Mouse (Mus musculus) liver, adult (tissue): Measurements from ENCODE around the gene Gadd45b.
A peak's percentile ranks its signal among the peaks of the same experiment; 100 is the strongest.

Experiments
- GATA4 ChIP-seq: IDR thresholded peaks from 2 replicates; pipeline ENCODE4 v1.6.1; 2014; ENCODE audit warnings: mild to moderate bottlenecking, low read length; ENCODE audit not compliant: insufficient replicate concordance

Gadd45b gene

DNA sequence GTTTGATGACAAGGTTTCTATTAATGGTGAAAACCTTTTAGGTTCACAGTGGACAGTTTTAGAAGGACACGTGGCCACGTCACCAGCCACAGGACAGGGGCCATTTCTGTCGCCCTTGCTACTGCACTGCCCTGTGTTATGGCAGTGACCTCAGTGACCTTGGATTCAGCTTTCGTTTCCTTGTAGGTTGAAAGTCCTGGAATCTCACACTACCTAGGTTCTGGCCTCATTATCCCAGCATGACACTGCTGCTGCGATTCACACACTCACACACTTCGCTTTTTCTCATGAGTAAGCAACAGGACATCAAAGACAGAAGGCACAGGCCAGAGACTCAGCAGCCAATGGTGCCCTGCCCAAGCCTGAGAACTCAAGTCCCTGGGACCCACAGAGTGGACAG lies 27.0 kb downstream of the Gadd45b start:
- TF ChIP-seq GATA4: no peak

DNA sequence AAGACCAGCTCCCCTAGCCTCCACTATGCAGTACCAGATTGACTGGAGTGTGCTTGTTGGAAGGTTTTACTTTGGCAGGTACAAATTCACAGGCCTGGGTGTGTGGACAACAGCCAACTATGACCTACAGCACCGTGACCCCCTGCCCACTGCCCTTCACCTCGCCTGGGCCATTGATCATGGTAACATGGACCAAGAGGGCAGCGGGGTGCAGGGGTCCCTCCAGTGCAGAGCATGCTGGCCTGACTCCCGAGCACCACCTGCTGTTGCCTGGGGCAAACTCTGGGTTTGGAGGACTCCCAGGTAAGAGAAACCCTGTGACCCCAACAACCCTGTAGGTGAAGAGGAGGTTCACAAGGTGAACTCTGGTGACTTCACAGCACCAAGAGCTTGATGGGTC lies 27.9 kb downstream of the Gadd45b start:
- no peak for TF ChIP-seq GATA4

DNA sequence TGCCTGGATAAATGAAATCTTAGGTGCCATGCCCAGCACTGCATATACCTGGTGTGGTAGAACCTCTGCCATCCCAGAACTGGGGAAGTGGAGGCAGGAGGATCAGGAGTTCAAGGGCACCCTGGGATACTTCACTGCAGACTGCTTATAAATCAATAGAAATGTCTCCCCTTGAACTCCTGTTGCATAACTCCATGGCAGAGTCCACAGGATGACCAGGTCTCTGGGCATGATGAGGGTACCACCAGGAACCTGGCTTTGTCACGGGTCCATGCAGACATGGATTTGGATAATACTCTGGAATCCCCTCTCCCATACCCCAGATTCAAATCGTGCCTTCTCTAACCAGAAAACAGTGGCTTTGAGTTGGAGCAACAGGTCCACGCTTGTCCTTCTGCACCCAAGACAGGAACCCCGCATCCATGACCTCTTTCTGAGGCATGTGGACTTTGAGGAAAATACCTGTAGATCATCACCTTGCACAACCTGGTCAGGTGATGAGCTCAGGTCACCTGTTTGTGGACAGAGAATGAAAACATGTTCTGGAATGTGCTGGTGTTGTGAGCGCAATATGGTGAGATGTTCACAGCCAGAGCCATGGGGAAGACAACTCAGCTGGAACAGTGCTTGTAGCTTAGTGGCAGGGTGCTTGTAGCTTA lies 29.2 kb downstream of the Gadd45b start:
- no peak for TF ChIP-seq GATA4

DNA sequence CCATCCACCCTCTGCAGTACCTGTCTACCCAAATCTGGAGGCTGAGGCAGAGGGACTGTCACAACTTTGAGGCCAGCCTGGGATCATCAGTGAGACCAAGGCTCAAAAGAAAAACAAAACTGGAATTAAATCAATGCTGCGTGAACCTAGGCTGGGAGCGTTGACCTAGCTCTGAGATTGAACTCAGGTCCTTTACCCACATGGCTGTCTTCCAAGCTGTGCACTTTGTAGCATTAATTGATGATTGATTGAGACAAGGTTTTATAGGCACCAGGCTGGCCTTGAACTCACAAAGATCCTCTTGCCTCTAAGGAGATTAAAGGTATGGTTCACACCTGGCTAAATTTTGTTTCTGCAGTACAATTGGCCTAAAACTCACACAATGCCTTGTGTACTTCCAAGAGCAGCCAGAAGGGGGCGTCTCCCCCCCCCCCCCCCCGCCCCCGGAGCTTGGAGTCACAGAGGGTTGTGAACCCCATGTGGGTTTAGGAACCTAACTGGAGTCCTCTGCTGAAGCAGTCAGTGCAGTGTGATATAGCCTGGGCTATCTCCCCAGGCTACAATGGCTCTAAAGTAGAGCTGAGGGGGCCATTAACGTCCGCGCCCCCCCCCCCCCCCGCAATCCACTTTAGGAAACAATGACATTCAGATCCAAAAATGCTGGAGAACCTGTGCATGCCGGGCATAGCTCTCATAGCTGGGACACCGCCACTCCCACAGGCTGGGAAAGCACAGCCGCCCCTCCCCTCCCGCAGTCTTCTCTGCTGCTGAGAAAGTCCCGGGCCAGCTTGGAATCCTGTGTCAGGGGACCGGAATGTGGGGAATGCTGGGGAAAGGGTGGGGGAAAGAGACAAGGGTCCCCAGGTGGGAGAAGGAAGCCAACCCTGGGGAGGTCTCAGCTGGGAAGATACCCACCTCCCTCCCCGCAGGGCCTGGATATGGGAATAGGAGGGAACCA lies 31.0 kb downstream of the Gadd45b start:
- TF ChIP-seq GATA4: peak; percentile 11; the same call in 1 of the 2 replicates

DNA sequence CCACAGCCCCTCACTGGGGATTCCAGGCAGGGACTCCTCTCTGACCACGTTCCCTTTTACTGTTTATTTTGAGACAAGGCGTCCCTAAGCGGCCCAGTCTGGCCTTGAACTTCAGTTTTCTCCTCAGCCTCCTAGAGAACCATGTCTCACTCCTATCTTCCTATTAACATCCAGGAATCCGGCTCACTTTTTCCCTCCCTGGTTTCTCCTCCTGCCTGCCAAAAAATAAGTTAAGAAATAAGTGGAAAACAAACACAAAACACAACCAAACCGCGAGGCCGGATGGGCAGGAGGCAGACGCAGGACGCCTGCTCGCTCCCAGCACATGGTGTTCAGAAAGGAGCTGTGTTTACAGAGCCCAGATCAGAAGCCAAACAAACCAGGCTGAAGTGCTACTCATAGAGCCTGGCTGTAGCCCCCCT lies 32.2 kb downstream of the Gadd45b start:
- no peak for TF ChIP-seq GATA4

DNA sequence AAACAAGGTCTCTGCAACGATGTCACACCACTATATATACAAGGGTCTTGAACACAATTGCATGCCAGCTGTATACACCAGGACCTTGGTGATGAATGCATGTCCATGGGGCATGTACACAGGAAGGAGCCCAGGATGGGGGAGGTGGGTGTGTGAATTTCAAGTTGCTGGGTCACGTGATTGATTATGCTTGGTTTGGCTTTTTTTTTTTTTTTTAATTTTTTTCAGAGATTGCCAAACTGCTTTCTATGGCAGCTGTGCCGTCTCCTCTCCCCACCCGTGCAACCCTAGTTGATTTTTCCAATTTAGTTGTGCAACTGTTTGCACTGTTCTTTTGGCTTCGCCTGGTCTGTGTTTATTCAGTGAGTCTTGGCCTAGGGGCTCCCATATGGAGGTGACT lies 32.7 kb downstream of the Gadd45b start:
- no peak for TF ChIP-seq GATA4

DNA sequence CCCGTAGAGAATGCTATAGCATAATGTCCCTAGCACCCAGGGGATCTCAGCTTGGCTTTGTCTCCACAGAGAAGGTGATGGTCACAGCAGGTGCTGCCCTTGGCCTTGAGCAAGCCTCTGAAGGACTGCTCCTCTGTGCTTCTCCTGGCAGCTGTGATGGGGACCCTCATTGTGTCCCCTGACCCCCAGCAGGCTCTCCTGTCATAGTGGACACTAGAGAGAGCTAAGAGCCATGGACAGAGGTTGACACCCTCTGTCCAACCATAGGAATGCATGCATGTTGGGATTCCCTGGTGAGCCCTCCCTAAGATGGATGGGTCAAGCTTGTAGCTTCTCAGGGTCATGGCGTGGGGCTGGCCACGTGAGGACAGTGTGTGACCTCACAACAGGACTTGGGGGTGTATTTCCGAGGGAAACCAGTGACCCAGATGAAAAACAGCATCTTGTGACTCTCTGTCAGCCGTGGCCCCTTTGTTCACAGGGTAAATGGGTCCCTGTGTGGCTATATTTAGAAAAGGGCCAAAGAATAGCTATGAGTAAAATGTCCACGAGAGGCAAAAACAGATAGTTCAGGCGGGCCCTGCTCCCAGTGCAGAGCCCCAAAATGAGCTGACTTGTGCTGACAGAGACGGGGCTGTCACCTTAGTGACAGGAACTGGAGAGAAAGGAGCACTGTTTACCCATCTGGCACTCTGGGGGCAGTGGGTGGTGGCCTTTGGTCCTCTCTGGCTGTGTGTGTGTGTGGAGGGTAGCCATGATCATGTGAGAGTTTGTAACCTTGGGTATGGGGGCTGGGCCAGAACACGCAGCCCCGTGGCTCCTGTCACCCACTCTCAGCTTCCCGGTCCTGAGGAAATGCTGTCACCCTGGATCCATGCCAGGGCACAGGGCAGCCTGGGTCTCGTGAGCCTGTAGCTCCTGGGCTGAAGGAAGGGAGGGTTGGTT lies 33.4 kb downstream of the Gadd45b start:
- no peak; the same call in 1 of the 2 replicates for TF ChIP-seq GATA4

DNA sequence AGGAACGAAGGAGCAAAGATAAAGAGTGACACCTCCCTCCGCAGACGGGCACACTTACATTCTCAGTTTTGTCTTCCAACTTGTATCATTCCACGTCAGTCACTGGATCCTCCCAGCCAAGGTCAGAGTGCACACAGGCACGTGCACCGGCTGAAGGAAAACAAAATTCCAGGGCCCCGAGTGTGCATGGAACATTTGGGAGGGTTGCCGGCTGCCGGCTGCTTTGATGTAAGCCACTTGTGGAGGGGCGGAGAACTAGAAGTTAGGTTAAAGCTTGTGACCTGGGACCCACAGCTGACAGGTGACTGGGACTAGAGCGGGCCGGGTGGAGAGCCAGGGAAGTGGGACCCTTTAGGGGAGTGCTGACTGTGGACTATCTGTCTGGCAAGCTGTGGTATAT lies 36.4 kb downstream of the Gadd45b start:
- no peak for TF ChIP-seq GATA4

DNA sequence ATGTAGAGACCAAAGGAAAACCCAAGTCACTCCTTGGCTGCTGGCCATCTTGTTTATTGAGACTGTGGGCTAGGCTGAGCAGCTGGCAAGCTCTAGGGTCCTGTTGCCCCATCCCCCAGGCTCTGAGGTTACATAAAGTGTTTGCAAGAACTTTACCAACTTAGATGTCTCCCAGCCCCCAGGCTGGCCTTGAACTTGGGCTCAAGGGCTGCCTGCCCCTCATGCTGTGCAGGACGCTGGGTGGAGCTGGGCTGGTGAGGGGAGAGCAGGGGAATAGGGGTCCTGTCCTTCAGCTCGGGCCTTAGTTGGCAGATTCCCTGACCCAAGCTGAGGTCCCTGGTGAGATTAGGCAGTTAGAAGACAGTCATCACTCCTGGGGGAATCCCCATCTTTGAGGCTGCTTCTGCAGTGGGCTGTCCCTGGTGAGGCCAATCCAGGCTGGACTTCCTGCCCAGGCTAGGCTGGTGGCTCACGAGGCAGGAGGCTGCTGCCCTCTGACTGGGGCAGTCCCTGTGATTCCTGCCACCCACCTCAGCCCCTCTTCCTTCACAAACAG lies 37.3 kb downstream of the Gadd45b start:
- TF ChIP-seq GATA4: no peak

DNA sequence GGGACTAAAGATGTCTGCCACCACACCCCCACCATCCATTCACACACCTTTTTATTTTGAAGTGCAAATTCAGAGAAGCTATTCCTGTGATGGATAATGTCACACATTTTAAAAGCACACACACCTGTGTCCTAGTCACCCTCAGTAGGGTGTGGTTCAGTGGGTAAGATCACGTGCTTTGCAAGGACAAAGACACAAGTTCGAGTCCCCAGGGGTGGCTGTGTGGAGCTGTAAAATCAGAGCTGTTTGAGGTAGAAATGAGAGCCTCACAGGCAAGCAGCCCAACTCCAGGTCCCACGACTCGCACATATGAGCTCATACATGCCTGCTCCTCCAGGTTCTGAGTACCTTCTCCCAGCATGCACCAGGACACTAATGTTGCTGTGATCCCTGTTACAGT lies 38.2 kb downstream of the Gadd45b start:
- TF ChIP-seq GATA4: no peak

DNA sequence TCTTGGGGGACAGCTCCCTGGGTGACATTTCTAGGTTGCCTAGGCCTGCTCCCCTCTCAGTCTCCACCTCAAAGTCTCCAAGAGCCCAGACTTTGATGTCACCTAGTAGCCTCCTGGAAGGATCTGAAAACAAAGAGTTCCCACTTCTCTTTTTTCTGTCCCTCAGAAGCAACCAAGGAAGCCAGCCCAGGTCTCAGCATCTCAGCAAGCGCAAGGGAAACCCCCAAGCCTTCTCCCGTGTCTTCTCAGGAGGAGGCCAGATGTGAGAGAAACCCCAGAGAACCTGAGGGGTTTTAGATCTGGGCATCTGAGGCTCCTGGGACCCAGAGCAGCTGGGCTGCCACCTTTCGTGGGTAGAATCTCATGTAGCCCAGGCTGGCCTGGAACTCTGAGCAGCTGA lies 39.4 kb downstream of the Gadd45b start:
- TF ChIP-seq GATA4: no peak

DNA sequence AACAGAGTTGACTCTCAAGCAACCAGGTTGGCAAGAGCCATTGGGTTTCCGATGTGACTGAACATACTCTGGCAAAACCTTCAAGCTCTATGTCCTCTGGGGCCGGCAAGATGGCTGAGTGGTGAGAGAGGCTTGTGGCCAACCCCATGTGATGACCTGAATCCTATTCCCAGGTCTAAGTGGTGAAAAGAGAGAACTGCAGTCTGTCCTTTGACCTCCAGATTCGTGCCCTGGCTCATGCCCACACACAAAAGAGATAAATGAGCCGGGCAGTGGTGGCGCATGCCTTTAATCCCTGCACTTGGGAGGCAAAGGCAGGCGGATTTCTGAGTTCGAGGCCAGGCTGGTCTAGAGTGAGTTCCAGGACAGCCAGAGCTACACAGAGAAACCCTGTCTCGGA lies 40.3 kb downstream of the Gadd45b start:
- no peak for TF ChIP-seq GATA4

DNA sequence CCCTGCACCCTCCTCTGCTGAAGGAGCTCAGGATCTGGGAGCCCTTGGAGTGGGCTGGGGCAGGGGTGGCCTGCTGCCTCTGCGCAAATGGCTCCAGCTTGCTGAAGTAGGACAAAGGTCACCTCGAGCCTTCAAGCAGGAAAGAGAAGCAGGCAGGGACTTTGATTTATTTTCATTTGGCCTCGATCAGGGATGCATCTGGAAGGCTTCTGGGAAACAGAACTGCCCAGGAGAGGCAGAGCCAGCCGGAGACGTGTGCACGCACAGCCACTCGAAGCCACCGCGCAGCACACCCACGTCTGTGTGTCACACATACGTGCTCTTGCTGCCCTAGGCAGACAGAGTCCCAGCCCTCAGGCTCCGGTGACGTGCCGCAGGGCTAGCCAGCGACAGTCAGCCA lies 41.7 kb downstream of the Gadd45b start:
- TF ChIP-seq GATA4: no peak

DNA sequence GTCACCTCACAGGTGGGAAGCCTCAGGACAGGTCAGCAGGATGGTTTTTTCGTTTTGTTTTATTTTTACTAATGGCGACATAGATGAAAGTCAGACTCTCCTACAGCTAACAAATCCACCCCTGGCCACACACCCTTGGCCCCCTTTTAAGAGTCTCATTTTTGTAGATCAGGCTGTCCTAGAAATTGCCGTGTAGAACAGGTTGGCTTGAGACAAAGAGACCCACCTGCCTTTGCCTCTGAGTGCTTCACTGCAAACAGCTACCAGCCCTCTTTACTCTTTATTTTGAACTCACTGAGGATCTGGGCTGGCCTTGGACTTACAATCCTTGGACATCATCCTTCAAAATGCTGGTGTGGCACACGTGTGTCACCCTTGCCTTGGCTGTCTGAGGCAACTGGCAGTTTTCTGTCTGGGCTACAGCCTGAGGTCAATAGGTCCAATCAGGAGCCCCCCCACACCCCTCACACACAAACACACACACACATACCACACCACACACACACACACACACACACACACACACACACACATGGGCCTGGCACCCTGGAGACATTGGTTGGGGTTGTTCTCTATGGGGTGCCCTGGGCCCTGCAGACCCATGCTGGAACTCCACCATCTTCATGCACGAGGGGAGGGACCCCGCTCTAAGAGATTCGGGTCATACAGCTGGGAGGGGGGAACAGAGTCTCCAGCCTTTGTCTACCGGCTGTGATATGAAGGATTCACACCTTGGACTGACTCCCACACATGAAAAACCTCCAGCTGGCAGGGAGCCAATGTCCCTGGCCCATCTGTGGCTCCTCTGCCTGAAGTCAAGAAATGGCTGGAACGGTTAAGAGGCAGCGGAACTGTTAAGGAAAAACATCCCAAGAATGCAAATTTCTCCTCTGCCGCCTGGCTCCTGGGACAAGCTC lies 42.5 kb downstream of the Gadd45b start:
- no peak for TF ChIP-seq GATA4
